Mouse (Mus musculus): ENCODE results near the gene Pif1.

Gene Pif1

DNA sequence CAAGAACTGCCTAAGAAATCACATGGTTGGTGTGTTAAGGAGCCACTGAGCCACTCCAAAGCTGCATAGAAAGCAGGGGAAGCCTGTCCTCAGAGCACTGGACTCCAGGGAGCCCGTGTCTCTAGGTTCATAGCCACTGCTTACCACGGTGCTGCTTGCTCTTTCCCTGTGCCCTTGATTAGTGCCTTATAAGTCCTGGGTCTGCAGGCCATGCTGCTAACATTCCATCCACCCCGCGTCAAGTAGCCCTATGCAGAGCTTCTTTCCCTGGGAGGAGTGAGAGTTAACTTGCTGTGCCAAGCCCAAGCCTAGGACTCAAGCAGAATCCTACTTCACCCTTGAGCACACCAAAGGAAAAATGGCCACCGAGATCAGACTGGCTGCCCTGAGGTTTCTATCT lies 52.1 kb downstream of the Pif1 start:
- no peak for DNase-seq (ENCODE audit: low spot score)

GRCm38 (mm10) chr9:65640838-65641410 lies 54.0 kb downstream of the Pif1 start:
- DNase-seq (ENCODE audit: low spot score): no peak

- DNase-seq (ENCODE audit: low spot score): no peak
Observed at GRCm38 (mm10) chr9:65641446-65642052, 54.6 kb downstream of the Pif1 start.

DNA sequence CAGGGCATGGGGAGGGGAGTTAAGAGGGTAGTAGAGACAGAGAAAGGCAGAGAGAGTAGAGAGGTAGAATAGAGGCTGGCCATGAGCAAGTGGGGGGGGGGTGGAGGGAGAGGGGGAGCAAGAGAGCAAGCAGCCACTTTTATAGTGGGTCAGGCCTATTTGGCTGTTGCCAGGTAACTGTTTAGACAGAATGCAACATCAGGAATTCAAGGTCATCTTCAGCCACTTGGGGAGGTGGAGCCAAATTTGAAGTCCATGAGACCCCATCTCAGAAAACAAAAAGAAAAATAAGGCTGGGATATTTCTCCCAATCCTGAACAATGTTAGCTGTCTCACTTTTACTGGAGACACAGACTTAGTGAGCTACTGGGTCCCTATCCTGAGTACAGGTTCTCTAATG lies 55.6 kb downstream of the Pif1 start:
- DNase-seq (ENCODE audit: low spot score): no peak

GRCm38 (mm10) chr9:65644960-65645359 lies 58.0 kb downstream of the Pif1 start:
- DNase-seq (ENCODE audit: low spot score): no peak
